Mouse (Mus musculus) cerebellum, adult 2 months (tissue): ENCODE measurements around the gene Lypd8. TPM values are rescaled to one million over a fixed set of nuclear protein-coding genes. Genes with fewer than 3 reads are reported as not detected.
"Not testable (repeated sequence)": the region's sequence is repeated elsewhere in the genome, so short reads cannot be mapped to it uniquely, and the experiment has no call there.

ENCODE experiments used
- DNase-seq, 2 experiments: peaks; one replicate each; pipeline ENCODE4 v3.0.0; 2021
- H3K27ac ChIP-seq: fragments of 200-500 bp; 2 replicates; pipeline ENCODE4 v1.5.1; 2012; ENCODE audit warnings: low read length, control low read depth, inconsistent platforms; ENCODE audit not compliant: insufficient read depth
- H3K27me3 ChIP-seq: fragments of 200-500 bp; 2 replicates; pipeline ENCODE4 v1.6.1; 2012; ENCODE audit warnings: inconsistent platforms, mild to moderate bottlenecking, low read length, moderate library complexity; ENCODE audit not compliant: control insufficient read depth, insufficient read depth
- H3K4me1 ChIP-seq: fragments of 200-500 bp; 2 replicates; pipeline ENCODE4 v1.6.1; 2011; ENCODE audit warnings: low read length; ENCODE audit not compliant: control insufficient read depth, insufficient read depth
- H3K4me3 ChIP-seq: fragments of 200-500 bp; replicated peaks from 2 replicates; pipeline ENCODE3; 2011; ENCODE audit warnings: mild to moderate bottlenecking, low read depth, low read length, control low read depth; ENCODE audit not compliant: insufficient read depth
- CTCF ChIP-seq: fragments of 200-500 bp; IDR thresholded peaks from 2 replicates; pipeline ENCODE4 v1.5.1; 2011; ENCODE audit warnings: low read depth, mild to moderate bottlenecking, control low read depth, low read length, moderate library complexity, borderline replicate concordance; ENCODE audit not compliant: insufficient read depth
- POLR2A ChIP-seq: fragments of 200-500 bp; IDR thresholded peaks from 2 replicates; pipeline ENCODE4 v1.6.1; 2011; ENCODE audit warnings: low read length, control low read depth, borderline replicate concordance; ENCODE audit not compliant: insufficient read depth
- WGBS: fragments of 180-500 bp; shearing (Covaris S2); methylation state at CpG from one replicate; pipeline ENCODE4 v1.1.7; 2018; 5-methylcytosine and 5-hydroxymethylcytosine counted together
- polyA plus RNA-seq: library from polyadenylated mRNA; depleted of rRNA; stranded (reverse); fragments of >200 nt; gene quantifications from 2 replicates; pipeline ENCODE4 v1.2.3, GENCODE M21; 2012

Gene Lypd8
- polyA plus RNA-seq, 1 experiment = 0.10 TPM

DNA sequence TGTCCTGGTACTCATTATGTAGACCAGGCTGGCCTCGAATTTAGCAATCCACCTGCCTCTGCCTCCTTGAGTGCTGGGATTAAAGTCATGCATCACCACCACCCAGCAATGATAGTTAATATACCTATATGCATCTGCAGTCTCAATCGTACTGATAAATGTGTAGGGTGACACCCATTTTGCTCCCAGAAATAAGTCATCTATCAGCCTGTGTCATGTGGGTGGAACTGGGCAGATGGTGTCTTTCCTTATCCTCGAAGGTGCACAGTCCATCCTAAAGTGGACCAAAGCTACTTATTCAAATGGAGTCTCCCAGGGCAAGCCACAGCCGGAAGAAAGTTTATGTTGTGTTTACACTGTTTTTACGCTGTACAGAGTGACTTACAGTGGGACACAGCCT is 27.7 kb upstream of the Lypd8 start:
- Histone ChIP-seq H3K27me3 (no peaks in the 10 kb centered on the region), H3K27ac (no peak overlapping the region), H3K4me1 (no peaks in the 10 kb centered on the region; the same call in 1 of the 2 replicates), H3K4me3 (no peak overlapping the region)
- 83% methylated on average over 5 of the region's 5 CpGs for WGBS
- no peak for DNase-seq
- no peak for TF ChIP-seq CTCF
- no peak for TF ChIP-seq POLR2A

DNA sequence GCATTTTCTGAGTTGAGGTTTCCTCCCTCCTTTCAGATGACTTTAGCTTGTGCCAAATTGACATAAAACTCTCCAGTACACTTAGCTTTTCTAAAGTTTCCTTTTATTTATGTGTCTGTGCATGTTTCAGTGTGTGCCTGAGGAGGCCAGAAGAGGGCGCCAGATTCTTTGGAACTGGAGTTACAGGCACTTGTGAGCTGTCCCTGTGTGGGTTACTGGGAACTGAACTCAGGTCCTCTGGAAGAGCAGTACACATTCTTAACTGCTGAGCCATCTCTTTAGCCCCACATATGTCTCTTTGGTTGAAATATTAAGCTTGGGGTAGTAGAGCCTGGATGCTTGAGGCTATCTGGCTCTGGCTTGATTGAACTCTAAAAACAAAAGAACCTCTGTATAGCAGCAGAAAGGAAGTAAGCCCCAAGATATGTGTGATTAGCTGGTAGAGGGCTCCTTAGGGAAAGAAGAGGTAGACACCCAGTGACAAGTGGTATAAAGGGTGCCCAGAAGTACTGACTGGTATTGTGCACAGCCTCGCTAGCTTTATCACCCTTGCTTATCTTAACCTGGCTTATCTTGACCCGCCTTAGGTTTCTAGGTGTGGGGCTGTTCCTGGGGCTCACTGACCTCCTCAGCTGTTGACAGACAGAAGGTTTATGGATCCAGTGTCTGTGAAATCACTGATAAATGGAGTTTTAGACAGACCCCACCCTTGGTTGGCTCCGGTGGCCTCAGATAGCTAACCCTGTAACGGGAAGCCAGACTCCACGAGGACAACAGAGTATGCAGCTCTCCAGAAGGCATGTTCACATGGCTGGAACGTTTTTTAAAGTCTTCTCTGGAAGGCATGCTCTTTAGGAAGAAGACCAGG is 25.9 kb upstream of the Lypd8 start:
- WGBS = 67% methylated on average over 7 of the region's 7 CpGs
- Histone ChIP-seq H3K27me3 (no peaks in the 10 kb centered on the region), H3K4me3 (no peak overlapping the region), H3K4me1 (no peaks in the 10 kb centered on the region; the same call in 1 of the 2 replicates), H3K27ac (no peak overlapping the region)
- no peak for DNase-seq
- no peak for TF ChIP-seq POLR2A
- TF ChIP-seq CTCF = no peak

DNA sequence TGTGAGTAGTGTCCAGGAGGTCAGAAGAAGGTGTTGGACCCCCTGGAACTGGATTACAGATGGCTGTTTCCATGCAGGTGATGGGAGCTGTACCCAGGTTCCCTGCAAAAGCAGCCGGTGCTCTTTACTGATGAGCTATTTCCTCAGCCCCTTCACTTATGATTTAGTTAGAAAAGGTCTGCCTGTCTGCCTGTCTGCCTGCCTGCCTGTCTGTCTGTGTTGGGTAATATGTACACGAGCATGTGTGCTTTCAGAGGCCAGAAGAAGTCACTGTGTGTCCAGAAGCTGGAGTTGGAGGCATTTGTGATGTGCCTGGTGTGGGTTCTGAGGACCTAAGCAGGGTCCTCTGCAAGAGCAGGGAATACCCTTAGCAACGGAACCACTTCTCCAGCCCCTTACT is 25.1 kb upstream of the Lypd8 start:
- 79% methylated on average over 3 of the region's 3 CpGs for WGBS
- H3K4me1 ChIP-seq = no peaks in the 10 kb centered on the region; the same call in 1 of the 2 replicates
- no peak for DNase-seq
- no peaks in the 10 kb centered on the region for H3K27me3 ChIP-seq
- TF ChIP-seq CTCF = no peak
- no peak overlapping the region for H3K27ac ChIP-seq
- no peak overlapping the region for H3K4me3 ChIP-seq

DNA sequence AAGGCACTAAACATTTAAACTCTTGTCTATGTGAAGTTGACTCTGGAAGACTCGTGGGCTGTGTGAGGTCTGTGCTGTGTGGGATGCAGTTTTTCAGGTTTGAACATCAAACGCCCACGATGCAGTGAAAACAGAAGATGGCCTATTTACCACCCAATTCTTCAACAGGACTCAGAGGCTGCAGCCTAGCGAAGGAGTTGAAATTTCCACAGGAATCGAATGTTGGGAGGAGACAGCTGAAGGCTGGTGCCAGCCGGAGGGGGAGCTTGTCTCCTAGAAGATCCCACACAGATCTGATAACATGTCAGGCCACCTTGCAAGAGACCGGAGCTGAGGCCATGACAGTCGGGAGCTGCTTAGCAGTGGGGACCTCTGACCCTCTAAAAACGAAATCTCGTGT is 24.4 kb upstream of the Lypd8 start:
- no peak for DNase-seq
- no peak for TF ChIP-seq CTCF
- TF ChIP-seq POLR2A = no peak
- H3K4me1 ChIP-seq = no peaks in the 10 kb centered on the region; the same call in 1 of the 2 replicates

DNA sequence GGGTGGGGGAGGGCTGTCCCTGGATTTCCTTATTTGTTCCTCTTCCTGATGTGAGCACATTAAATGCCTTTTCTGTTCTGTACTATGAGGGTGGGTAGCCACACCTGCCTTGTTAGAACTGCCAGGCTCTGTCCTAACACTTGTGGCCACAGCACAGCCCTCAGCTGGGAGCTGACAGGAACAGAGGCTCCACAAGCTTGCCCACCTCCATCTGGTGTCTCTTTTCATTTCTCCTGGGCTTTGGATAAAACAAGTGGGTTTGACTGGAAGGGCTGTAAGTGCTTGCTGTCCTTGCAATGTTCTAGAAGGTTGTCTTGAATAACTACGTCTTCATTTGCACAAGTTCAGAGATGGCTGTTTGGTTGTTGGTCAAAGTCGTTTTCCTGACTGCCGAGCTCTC is 23.9 kb upstream of the Lypd8 start:
- no peak overlapping the region for H3K27ac ChIP-seq
- no peak for DNase-seq
- no peaks in the 10 kb centered on the region; the same call in 1 of the 2 replicates for H3K4me1 ChIP-seq
- no peaks in the 10 kb centered on the region for H3K27me3 ChIP-seq
- H3K4me3 ChIP-seq = no peak overlapping the region
- 67% methylated on average over 3 of the region's 3 CpGs for WGBS
- TF ChIP-seq CTCF = no peak
- no peak for TF ChIP-seq POLR2A

More for the DNA sequence above, 24.4 kb upstream of the Lypd8 start:
- WGBS = 73% methylated on average over 10 of the region's 10 CpGs
- Histone ChIP-seq H3K27ac (no peak overlapping the region), H3K4me3 (no peak overlapping the region), H3K27me3 (no peaks in the 10 kb centered on the region)

DNA sequence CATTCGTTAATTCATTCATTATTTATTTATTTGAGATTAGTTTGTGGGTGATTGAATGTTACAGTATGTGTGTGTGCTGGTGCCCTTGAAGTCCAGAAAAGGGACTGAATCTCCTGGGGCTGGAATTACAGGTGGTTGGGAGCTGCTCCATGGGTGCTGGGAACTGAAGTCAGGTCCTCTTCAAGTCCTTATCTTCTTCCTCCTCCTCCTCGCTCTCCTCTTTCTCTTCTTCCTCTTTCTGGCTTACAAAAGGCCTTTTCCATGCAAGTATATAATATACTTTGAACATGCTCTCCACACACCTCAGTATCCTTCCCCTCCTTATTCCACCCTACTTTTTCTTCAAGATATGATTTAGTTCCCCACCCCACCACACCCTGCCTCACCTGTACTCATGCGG is 21.8 kb upstream of the Lypd8 start:
- TF ChIP-seq POLR2A (no peak), CTCF (no peak)
- H3K27ac ChIP-seq = no peak overlapping the region
- WGBS = 89% methylated on average over 3 of the region's 3 CpGs
- no peak for DNase-seq
- H3K4me1 ChIP-seq = no peaks in the 10 kb centered on the region; the same call in 1 of the 2 replicates
- H3K4me3 ChIP-seq = no peak overlapping the region
- no peaks in the 10 kb centered on the region for H3K27me3 ChIP-seq

DNA sequence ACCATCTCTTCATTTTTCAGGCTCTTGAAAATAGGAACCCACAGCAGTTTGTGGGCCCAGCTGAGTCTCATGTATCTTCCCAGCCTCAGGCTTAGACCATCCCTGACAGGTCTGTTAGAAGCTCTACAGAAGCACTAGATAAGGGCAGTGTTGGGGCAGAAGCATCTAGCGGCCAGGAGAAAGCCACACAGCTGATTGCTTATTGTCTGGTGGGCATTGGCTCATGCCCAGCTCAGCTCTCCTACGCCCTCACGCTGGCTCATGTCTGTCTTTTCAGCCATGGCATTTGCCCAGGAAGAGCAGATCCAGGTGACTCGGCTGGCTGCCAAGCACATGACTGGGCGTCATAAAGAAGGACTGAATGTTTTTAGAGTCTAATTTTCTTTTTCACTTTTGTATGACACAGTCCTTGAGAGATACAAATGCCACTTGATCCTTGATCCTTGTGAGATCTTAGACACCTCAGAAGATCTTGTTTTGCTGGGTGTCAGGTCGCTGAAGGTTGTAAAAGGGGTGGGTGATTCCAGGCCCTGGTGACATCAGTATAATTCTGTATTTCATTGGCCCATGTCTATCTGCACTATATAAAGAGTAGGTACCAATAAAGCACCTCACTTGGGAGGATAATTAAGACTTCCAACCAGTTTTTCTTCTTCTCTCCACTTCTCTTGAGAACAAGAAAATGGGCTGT is 20.9 kb upstream of the Lypd8 start:
- DNase-seq = no peak
- WGBS = 31% methylated on average over 6 of the region's 6 CpGs
- H3K4me3 ChIP-seq = no peak overlapping the region
- no peak for TF ChIP-seq POLR2A
- no peak overlapping the region for H3K27ac ChIP-seq
- H3K27me3 ChIP-seq = no peaks in the 10 kb centered on the region
- no peaks in the 10 kb centered on the region; the same call in 1 of the 2 replicates for H3K4me1 ChIP-seq

DNA sequence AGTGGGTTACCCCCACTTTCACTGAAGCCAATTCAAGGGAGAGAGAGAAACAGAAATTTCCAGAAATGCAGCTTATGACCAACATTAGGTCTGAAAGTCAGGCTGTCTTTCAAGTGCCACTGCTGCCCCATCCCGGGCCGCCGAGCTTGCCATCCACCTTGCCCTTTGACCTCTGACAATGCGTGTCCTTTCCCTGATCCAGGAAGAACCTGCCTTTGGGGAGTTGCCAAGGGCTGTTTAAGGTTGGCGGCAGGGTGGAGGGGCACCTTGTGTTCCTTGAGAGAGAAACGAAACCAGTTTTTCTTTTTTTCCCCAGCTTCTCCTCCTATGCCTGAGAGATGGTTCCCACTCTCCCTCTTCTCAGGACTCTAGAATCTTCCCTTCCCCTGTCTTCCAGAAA is 16.3 kb upstream of the Lypd8 start:
- H3K4me1 ChIP-seq, H3K27me3 ChIP-seq, DNase-seq, H3K4me3 ChIP-seq, H3K27ac ChIP-seq: not testable (repeated sequence)
- WGBS = no CpG with 5 or more reads among the region's 6 CpGs
